Mouse (Mus musculus) spleen, postnatal 0 days (tissue): ENCODE data around the gene Fam122b. TPM values are rescaled to one million over a fixed set of nuclear protein-coding genes. Genes with fewer than 3 reads are reported as not detected.

ENCODE experiments used
- polyA plus RNA-seq: library from polyadenylated mRNA; unstranded; fragments of >200 nt; fragmentation: Nextera tagmentation; extraction: Ambion mirVana; gene quantifications from 2 replicates; pipeline ENCODE4 v1.2.1, GENCODE M21; 2015

Fam122b gene
- polyA plus RNA-seq, result 5.5 and 5.9 TPM in 2 replicates

GRCm38 (mm10) chrX:53269289-53270062, at the start of gene Fam122b:
Gene Fam122b, minus strand, starts transcription at chrX:53269805.

GRCm38 (mm10) chrX:53273124-53273523, 3.5 kb upstream of the Fam122b start, which contains the start of gene Fam122c:
Gene Fam122c, plus strand, starts transcription at chrX:53273424.

GRCm38 (mm10) chrX:53240011-53240410, 29.6 kb downstream of the Fam122b start, which contains the start of gene Plac1:
Gene Plac1, minus strand, starts transcription at chrX:53240111.

Other genes starting within 250 kb of the Fam122b start
- gene Plac1, start 29.7 kb downstream of the Fam122b start, polyA plus RNA-seq, result 0.86 and 1.2 TPM in 2 replicates
- gene Fam122c, start 3.6 kb upstream of the Fam122b start, polyA plus RNA-seq, result not detected in 2 replicates
- gene Mospd1, start 100.7 kb upstream of the Fam122b start, polyA plus RNA-seq, result 38.1 and 40.7 TPM in 2 replicates
- not detected in 2 replicates for gene Etd, start 165.1 kb upstream of the Fam122b start, polyA plus RNA-seq